Mouse (Mus musculus) limb, embryonic 12.5 days (tissue): ENCODE measurements around the gene Ephb2. TPM values are rescaled to one million over a fixed set of nuclear protein-coding genes. Genes with fewer than 3 reads are reported as not detected.

Experiments used
- ATAC-seq: fragments of 200-750 bp; cut with Nextera tagmentation; 2 replicates; pipeline ENCODE4 v1.8.0; 2017; ENCODE audit warnings: low read depth, moderate TSS enrichment; ENCODE audit not compliant: insufficient number of reproducible peaks, insufficient read depth, low FRiP score, low TSS enrichment
- H3K27ac ChIP-seq: fragments of 300-500 bp; sonication (generic); 2 replicates; pipeline ENCODE4 v1.5.1; 2016; ENCODE audit warnings: mild to moderate bottlenecking, moderate library complexity
- H3K27me3 ChIP-seq: fragments of 300-500 bp; sonication (generic); 2 replicates; pipeline ENCODE4 v1.6.1; 2016; ENCODE audit warnings: mild to moderate bottlenecking, moderate library complexity
- H3K36me3 ChIP-seq: fragments of 300-500 bp; sonication (generic); 2 replicates; pipeline ENCODE4 v1.6.1; 2016; ENCODE audit warnings: mild to moderate bottlenecking, moderate library complexity
- H3K4me1 ChIP-seq: fragments of 300-500 bp; sonication (generic); replicated peaks from 2 replicates; pipeline ENCODE4 v1.6.1; 2016
- H3K4me2 ChIP-seq: fragments of 300-500 bp; sonication (generic); 2 replicates; pipeline ENCODE4 v1.6.1; 2016; ENCODE audit warnings: mild to moderate bottlenecking, moderate library complexity
- H3K4me3 ChIP-seq: fragments of 300-500 bp; sonication (generic); replicated peaks from 2 replicates; pipeline ENCODE4 v1.5.1; 2016; ENCODE audit warnings: mild to moderate bottlenecking
- H3K9ac ChIP-seq: fragments of 300-500 bp; sonication (generic); replicated peaks from 2 replicates; pipeline ENCODE4 v1.6.1; 2016; ENCODE audit warnings: mild to moderate bottlenecking, moderate library complexity
- H3K9me3 ChIP-seq: fragments of 300-500 bp; sonication (generic); 2 replicates; pipeline ENCODE4 v1.6.1; 2016; ENCODE audit warnings: mild to moderate bottlenecking, moderate library complexity
- WGBS: fragments of 180-500 bp; shearing (Covaris S2); methylation state at CpG from one replicate; pipeline ENCODE4 v1.1.7; 2016; 5-methylcytosine and 5-hydroxymethylcytosine counted together
- microRNA-seq: library from miRNA; unstranded; fragments of <30 nt; microRNA quantifications from one replicate; pipeline ENCODE4, GENCODE M21; 2017
- polyA plus RNA-seq: library from polyadenylated mRNA; unstranded; fragments of >200 nt; fragmentation: Nextera tagmentation; extraction: Ambion mirVana; gene quantifications from 2 replicates; pipeline ENCODE4 v1.2.1, GENCODE M21; 2016

Gene Ephb2
- polyA plus RNA-seq, 1 experiment from 2014 or later: 16.9 TPM

- ATAC-seq: no peak
Measured at GRCm38 (mm10) chr4:136598268-136598876, 237.4 kb downstream of the Ephb2 start.

More at GRCm38 (mm10) chr4:136598268-136598876, 237.4 kb downstream of the Ephb2 start:
- Histone ChIP-seq H3K27ac (no peak overlapping the region), H3K27me3 (no peaks in the 10 kb centered on the region), H3K36me3 (peaks cover 11% of the 10 kb centered on the region; the same call in 1 of the 2 replicates), H3K9ac (no peak overlapping the region), H3K9me3 (no peaks in the 10 kb centered on the region), H3K4me3 (no peak overlapping the region), H3K4me2 (no peak overlapping the region), H3K4me1 (peaks cover 10% of the 10 kb centered on the region)
- WGBS: 94% methylated on average over 7 of the region's 7 CpGs

Small RNAs within 50 kb of the gene (microRNA-seq; reads per million reads assigned to microRNA genes)
- not detected for gene Gm22180

Other genes with a start within 250 kb of the Ephb2 start
- gene Kdm1a, start 233.3 kb downstream of the Ephb2 start, polyA plus RNA-seq: 78.4 and 79.7 TPM in 2 replicates
- gene Tex46, start 225.6 kb downstream of the Ephb2 start, polyA plus RNA-seq: not detected in 2 replicates
- not detected in 2 replicates for gene Lactbl1, start 213.4 kb downstream of the Ephb2 start, polyA plus RNA-seq
- gene C1qb, start 50.2 kb upstream of the Ephb2 start, polyA plus RNA-seq: 17.7 and 20.9 TPM in 2 replicates
- 11.9 and 12.8 TPM in 2 replicates for gene C1qc, start 57.1 kb upstream of the Ephb2 start, polyA plus RNA-seq
- gene C1qa, start 62.8 kb upstream of the Ephb2 start, polyA plus RNA-seq: 11.4 and 11.9 TPM in 2 replicates
- 0.28 and 0.38 TPM in 2 replicates for gene Epha8, start 120.8 kb upstream of the Ephb2 start, polyA plus RNA-seq
- gene Zbtb40, start 212.8 kb upstream of the Ephb2 start, polyA plus RNA-seq: 5.3 and 6.1 TPM in 2 replicates